Mouse (Mus musculus): ENCODE data around the gene Mrnip. TPM values are rescaled to one million over a fixed set of nuclear protein-coding genes. Genes with fewer than 3 reads are reported as not detected.

The Mrnip gene
- total RNA-seq, 4 experiments from 2014 or later, result 9.1 to 17.0 (median 14.6) TPM

Small RNA genes within 50 kb of the gene (microRNA-seq; reads per million reads assigned to microRNA genes)
- 0.35 to 0.67 reads per million in 2 experiments for gene Mir6919

Other genes starting within 250 kb of the Mrnip start
- gene Rnf130, start 149.1 kb upstream of the Mrnip start, total RNA-seq (2022), result 100 to 1,000 TPM; 103 to 148 (median 134) TPM
- gene Tbc1d9b, start 43.0 kb upstream of the Mrnip start, total RNA-seq (2022), result 100 to 1,000 TPM; 154 to 260 (median 207) TPM
- gene Sqstm1, start 36.4 kb downstream of the Mrnip start, total RNA-seq (2022), result 1,000 to 10,000 TPM in 1 of 4 experiments, 100 to 1,000 TPM in 3; 798 to 1,098 (median 876) TPM
- 100 to 1,000 TPM; 130 to 232 (median 157) TPM for gene Mgat4b, start 36.4 kb downstream of the Mrnip start, total RNA-seq (2022)
- gene Ltc4s, start 64.2 kb downstream of the Mrnip start, total RNA-seq (2022), result 10 to 100 TPM in 3 of 4 experiments, 1 to 10 TPM in 1; 8.3 to 28.7 (median 11.8) TPM
- 10 to 100 TPM; 21.2 to 24.5 (median 23.9) TPM for gene Maml1, start 117.9 kb downstream of the Mrnip start, total RNA-seq (2022)
- 100 to 1,000 TPM; 459 to 558 (median 506) TPM for gene Canx, start 151.2 kb downstream of the Mrnip start, total RNA-seq (2022)
- gene Cby3, start 180.0 kb downstream of the Mrnip start, total RNA-seq (2022), result not detected
- 100 to 1,000 TPM; 165 to 402 (median 286) TPM for gene Hnrnph1, start 202.5 kb downstream of the Mrnip start, total RNA-seq (2022)